Mouse (Mus musculus): ENCODE data around the gene 4931406P16Rik. TPM values are rescaled to one million over a fixed set of nuclear protein-coding genes. Genes with fewer than 3 reads are reported as not detected.

Gene 4931406P16Rik
- polyA plus RNA-seq, 1 experiment from 2014 or later: 37.8 TPM

GRCm38 (mm10) chr7:34301952-34302351 lies 11.4 kb downstream of the 4931406P16Rik start:
- H3K4me1 ChIP-seq (ENCODE audit: control insufficient read depth, insufficient read depth, low read length): no peaks in the 10 kb centered on the region
- WGBS: 93% methylated on average over 3 of the region's 3 CpGs

GRCm38 (mm10) chr7:34298818-34299217 lies 14.5 kb downstream of the 4931406P16Rik start:
- no peak overlapping the region for H3K4me2 ChIP-seq (ENCODE audit: low read length)
- H3K9me3 ChIP-seq (replicated peaks; ENCODE audit: control insufficient read depth, low read length, poor library complexity, severe bottlenecking): no peaks in the 10 kb centered on the region
- 71% methylated on average over 2 of the region's 2 CpGs for WGBS
- peaks cover 2% of the 10 kb centered on the region; the same call in 1 of the 2 replicates for H3K36me3 ChIP-seq (ENCODE audit: control insufficient read depth, insufficient read depth, low read length)
- H3K27me3 ChIP-seq (ENCODE audit: control insufficient read depth, insufficient read depth, low read depth, low read length): no peaks in the 10 kb centered on the region
- no peaks in the 10 kb centered on the region for H3K4me1 ChIP-seq (ENCODE audit: control insufficient read depth, insufficient read depth, low read length)
- H3K27ac ChIP-seq (ENCODE audit: low read length): no peak overlapping the region
- no peak overlapping the region for H3K4me3 ChIP-seq (ENCODE audit: low read depth, low read length)
- no peak overlapping the region for H3K9ac ChIP-seq (ENCODE audit: low read depth, low read length)
- ATAC-seq: no peak

More at GRCm38 (mm10) chr7:34301952-34302351, 11.4 kb downstream of the 4931406P16Rik start:
- Histone ChIP-seq H3K27ac (ENCODE audit: low read length) (no peak overlapping the region), H3K4me2 (ENCODE audit: low read length) (no peak overlapping the region), H3K36me3 (ENCODE audit: control insufficient read depth, insufficient read depth, low read length) (no peaks in the 10 kb centered on the region), H3K4me3 (ENCODE audit: low read depth, low read length) (no peak overlapping the region), H3K9me3 (replicated peaks; ENCODE audit: control insufficient read depth, low read length, poor library complexity, severe bottlenecking) (no peaks in the 10 kb centered on the region), H3K27me3 (ENCODE audit: control insufficient read depth, insufficient read depth, low read depth, low read length) (no peaks in the 10 kb centered on the region), H3K9ac (ENCODE audit: low read depth, low read length) (no peak overlapping the region)
- ATAC-seq: no peak

GRCm38 (mm10) chr7:34296124-34296523 lies 17.2 kb downstream of the 4931406P16Rik start:
- no peak for ATAC-seq
- Histone ChIP-seq H3K27ac (ENCODE audit: low read length) (no peak overlapping the region), H3K36me3 (ENCODE audit: control insufficient read depth, insufficient read depth, low read length) (peaks cover 2% of the 10 kb centered on the region; the same call in 1 of the 2 replicates), H3K4me1 (ENCODE audit: control insufficient read depth, insufficient read depth, low read length) (no peaks in the 10 kb centered on the region), H3K9me3 (replicated peaks; ENCODE audit: control insufficient read depth, low read length, poor library complexity, severe bottlenecking) (no peaks in the 10 kb centered on the region), H3K9ac (ENCODE audit: low read depth, low read length) (no peak overlapping the region), H3K4me2 (ENCODE audit: low read length) (no peak overlapping the region), H3K4me3 (ENCODE audit: low read depth, low read length) (no peak overlapping the region), H3K27me3 (ENCODE audit: control insufficient read depth, insufficient read depth, low read depth, low read length) (no peaks in the 10 kb centered on the region)
- WGBS: 91% methylated on average over 3 of the region's 3 CpGs

- H3K27ac ChIP-seq (ENCODE audit: low read length): no peak overlapping the region
- H3K4me2 ChIP-seq (ENCODE audit: low read length): no peak overlapping the region
- H3K27me3 ChIP-seq (ENCODE audit: control insufficient read depth, insufficient read depth, low read depth, low read length): no peaks in the 10 kb centered on the region
- no peaks in the 10 kb centered on the region for H3K9me3 ChIP-seq (replicated peaks; ENCODE audit: control insufficient read depth, low read length, poor library complexity, severe bottlenecking)
- H3K9ac ChIP-seq (ENCODE audit: low read depth, low read length): no peak overlapping the region
- 94% methylated on average over 2 of the region's 2 CpGs for WGBS
- H3K36me3 ChIP-seq (ENCODE audit: control insufficient read depth, insufficient read depth, low read length): peaks cover 2% of the 10 kb centered on the region; the same call in 1 of the 2 replicates
- no peak overlapping the region for H3K4me3 ChIP-seq (ENCODE audit: low read depth, low read length)
- no peak for ATAC-seq
- no peaks in the 10 kb centered on the region for H3K4me1 ChIP-seq (ENCODE audit: control insufficient read depth, insufficient read depth, low read length)
Measured at GRCm38 (mm10) chr7:34292633-34293032, 20.7 kb downstream of the 4931406P16Rik start.

- H3K27ac ChIP-seq (ENCODE audit: low read length): no peak overlapping the region
Measured at GRCm38 (mm10) chr7:34291265-34291664, 22.1 kb downstream of the 4931406P16Rik start.

GRCm38 (mm10) chr7:34290450-34291151 lies 22.8 kb downstream of the 4931406P16Rik start:
- H3K4me2 ChIP-seq (ENCODE audit: low read length): no peak overlapping the region
- H3K27me3 ChIP-seq (ENCODE audit: control insufficient read depth, insufficient read depth, low read depth, low read length): no peaks in the 10 kb centered on the region
- H3K4me3 ChIP-seq (ENCODE audit: low read depth, low read length): no peak overlapping the region
- no peaks in the 10 kb centered on the region for H3K9me3 ChIP-seq (replicated peaks; ENCODE audit: control insufficient read depth, low read length, poor library complexity, severe bottlenecking)
- H3K9ac ChIP-seq (ENCODE audit: low read depth, low read length): no peak overlapping the region
- no peak for ATAC-seq
- no peak overlapping the region for H3K27ac ChIP-seq (ENCODE audit: low read length)
- no peaks in the 10 kb centered on the region for H3K4me1 ChIP-seq (ENCODE audit: control insufficient read depth, insufficient read depth, low read length)
- H3K36me3 ChIP-seq (ENCODE audit: control insufficient read depth, insufficient read depth, low read length): peaks cover under 1% of the 10 kb centered on the region

More at GRCm38 (mm10) chr7:34291265-34291664, 22.1 kb downstream of the 4931406P16Rik start:
- Histone ChIP-seq H3K4me3 (ENCODE audit: low read depth, low read length) (no peak overlapping the region), H3K27me3 (ENCODE audit: control insufficient read depth, insufficient read depth, low read depth, low read length) (no peaks in the 10 kb centered on the region), H3K9ac (ENCODE audit: low read depth, low read length) (no peak overlapping the region), H3K9me3 (replicated peaks; ENCODE audit: control insufficient read depth, low read length, poor library complexity, severe bottlenecking) (no peaks in the 10 kb centered on the region), H3K4me1 (ENCODE audit: control insufficient read depth, insufficient read depth, low read length) (no peaks in the 10 kb centered on the region), H3K4me2 (ENCODE audit: low read length) (no peak overlapping the region), H3K36me3 (ENCODE audit: control insufficient read depth, insufficient read depth, low read length) (peaks cover 2% of the 10 kb centered on the region; the same call in 1 of the 2 replicates)
- no peak for ATAC-seq
- 88% methylated on average over 1 of the region's 1 CpGs for WGBS

- H3K27ac ChIP-seq (ENCODE audit: low read length): no peak overlapping the region
- H3K27me3 ChIP-seq (ENCODE audit: control insufficient read depth, insufficient read depth, low read depth, low read length): no peaks in the 10 kb centered on the region
- no peak overlapping the region for H3K4me3 ChIP-seq (ENCODE audit: low read depth, low read length)
- H3K36me3 ChIP-seq (ENCODE audit: control insufficient read depth, insufficient read depth, low read length): no peaks in the 10 kb centered on the region
- WGBS: 98% methylated on average over 2 of the region's 2 CpGs
- H3K4me1 ChIP-seq (ENCODE audit: control insufficient read depth, insufficient read depth, low read length): 0 out of 2 replicates have a peak, but pooled peaks cover 2% of the 10 kb centered on the region
- H3K4me2 ChIP-seq (ENCODE audit: low read length): no peak overlapping the region
- H3K9ac ChIP-seq (ENCODE audit: low read depth, low read length): no peak overlapping the region
- ATAC-seq: no peak
- H3K9me3 ChIP-seq (replicated peaks; ENCODE audit: control insufficient read depth, low read length, poor library complexity, severe bottlenecking): no peaks in the 10 kb centered on the region
Measured at GRCm38 (mm10) chr7:34277656-34278055, 35.7 kb downstream of the 4931406P16Rik start.

GRCm38 (mm10) chr7:34276066-34276465 lies 37.3 kb downstream of the 4931406P16Rik start:
- H3K4me1 ChIP-seq (ENCODE audit: control insufficient read depth, insufficient read depth, low read length): 0 out of 2 replicates have a peak, but pooled peaks cover 2% of the 10 kb centered on the region
- no peak overlapping the region for H3K4me3 ChIP-seq (ENCODE audit: low read depth, low read length)
- no peak overlapping the region for H3K27ac ChIP-seq (ENCODE audit: low read length)
- no peaks in the 10 kb centered on the region for H3K9me3 ChIP-seq (replicated peaks; ENCODE audit: control insufficient read depth, low read length, poor library complexity, severe bottlenecking)
- H3K27me3 ChIP-seq (ENCODE audit: control insufficient read depth, insufficient read depth, low read depth, low read length): no peaks in the 10 kb centered on the region
- H3K36me3 ChIP-seq (ENCODE audit: control insufficient read depth, insufficient read depth, low read length): no peaks in the 10 kb centered on the region
- ATAC-seq: no peak
- no peak overlapping the region for H3K9ac ChIP-seq (ENCODE audit: low read depth, low read length)
- H3K4me2 ChIP-seq (ENCODE audit: low read length): no peak overlapping the region
- 90% methylated on average over 3 of the region's 3 CpGs for WGBS

- 72% methylated on average over 4 of the region's 4 CpGs for WGBS
Measured at GRCm38 (mm10) chr7:34272465-34272864, 40.9 kb downstream of the 4931406P16Rik start.

More at GRCm38 (mm10) chr7:34272465-34272864, 40.9 kb downstream of the 4931406P16Rik start:
- no peaks in the 10 kb centered on the region for H3K36me3 ChIP-seq (ENCODE audit: control insufficient read depth, insufficient read depth, low read length)
- H3K27me3 ChIP-seq (ENCODE audit: control insufficient read depth, insufficient read depth, low read depth, low read length): no peaks in the 10 kb centered on the region
- ATAC-seq: no peak
- H3K4me2 ChIP-seq (ENCODE audit: low read length): no peak overlapping the region
- H3K4me3 ChIP-seq (ENCODE audit: low read depth, low read length): no peak overlapping the region
- H3K9ac ChIP-seq (ENCODE audit: low read depth, low read length): no peak overlapping the region
- H3K9me3 ChIP-seq (replicated peaks; ENCODE audit: control insufficient read depth, low read length, poor library complexity, severe bottlenecking): no peaks in the 10 kb centered on the region
- no peak overlapping the region for H3K27ac ChIP-seq (ENCODE audit: low read length)
- peaks cover 2% of the 10 kb centered on the region; the same call in 1 of the 2 replicates for H3K4me1 ChIP-seq (ENCODE audit: control insufficient read depth, insufficient read depth, low read length)

Data from midbrain, embryonic 16.5 days (tissue).